ENCODE assay signal across 21 mouse cellular contexts in the genomic region with DNA sequence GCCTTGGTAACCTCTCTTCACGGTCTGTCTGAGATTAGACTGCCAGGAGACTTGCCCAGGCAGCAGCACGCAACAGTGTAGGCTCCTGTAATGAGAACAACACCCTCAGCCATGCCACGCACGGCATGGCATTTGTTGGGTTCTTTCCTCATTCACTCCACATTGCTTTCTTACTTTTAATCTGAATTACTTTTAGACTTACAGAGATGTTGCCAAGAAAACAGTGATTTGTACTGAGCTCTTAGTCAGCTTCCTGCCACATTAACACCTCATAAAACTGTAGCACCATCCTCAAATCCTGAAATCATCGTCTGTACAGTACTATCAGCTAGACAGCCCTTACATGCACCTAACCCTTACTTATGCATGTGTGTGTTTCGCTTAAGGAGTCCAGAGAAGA. TPM values are rescaled to one million over a fixed set of nuclear protein-coding genes. Genes with fewer than 3 reads are reported as not detected.
DNase-seq lines count a peak whose midpoint lies in the region; ATAC-seq and TF ChIP-seq lines count a peak whose summit lies in the region.
"Had no signal": no experiment of that assay in that cellular context is flagged by ENCODE, and none has a peak within 500 bp of the region (broad histone marks: within the 10 kb centered on the region; RNA-seq: fewer than 3 reads in every experiment).

No protein-coding gene starts in this region.

- H3K27me3 ChIP-seq in liver, embryonic 13.5 days, result no peaks in the 10 kb centered on the region
- H3K27me3 ChIP-seq in liver, postnatal 0 days (ENCODE audit: insufficient read depth, low read length), result no peaks in the 10 kb centered on the region
- H3K27me3 ChIP-seq in ES-Bruce4 (ENCODE audit: control insufficient read depth, insufficient read depth, low read length, poor library complexity, severe bottlenecking), result no peaks in the 10 kb centered on the region
- no peaks in the 10 kb centered on the region for H3K27me3 ChIP-seq in Patski
- no peaks in the 10 kb centered on the region for H3K27me3 ChIP-seq in liver, embryonic 16.5 days (ENCODE audit: control insufficient read depth, insufficient read depth, low read depth, low read length)
- no peaks in the 10 kb centered on the region for H3K27me3 ChIP-seq in forebrain, embryonic 12.5 days
- H3K27me3 ChIP-seq: embryonic facial prominence, embryonic 12.5 days; forebrain, embryonic 13.5 days; heart, embryonic 15.5 days; hindbrain, embryonic 13.5 days had no signal

- CTCF ChIA-PET in Patski (lab: Charles Lee), result interaction anchor here (0.9 to 2.0 kb wide), 2 partner anchors 10 to 174 kb away, joined by 3 to 6 read pairs; no protein-coding TSS in a partner anchor

- POLR2A ChIA-PET in Patski (lab: Charles Lee), result interaction anchor here (0.7 kb wide), 1 partner anchor 26 kb away, joined by 3 read pairs; a partner anchor contains a TSS

- H3K4me2 ChIP-seq in liver, embryonic 13.5 days, result no peak overlapping the region
- no peak overlapping the region for H3K4me2 ChIP-seq in liver, postnatal 0 days (ENCODE audit: low read depth, low read length)
- H3K4me2 ChIP-seq in liver, embryonic 16.5 days (ENCODE audit: low read depth, low read length), result no peak overlapping the region
- no peak overlapping the region for H3K4me2 ChIP-seq in forebrain, embryonic 12.5 days
- H3K4me2 ChIP-seq: embryonic facial prominence, embryonic 12.5 days; forebrain, embryonic 13.5 days; heart, embryonic 11.5 days; heart, embryonic 15.5 days; hindbrain, embryonic 13.5 days had no signal

- no peak for ATAC-seq in liver, embryonic 13.5 days (ENCODE audit: low read depth)
- ATAC-seq in liver, postnatal 0 days, result no peak
- ATAC-seq in Patski, result peak; percentile 24
- no peak for ATAC-seq in liver, embryonic 16.5 days (ENCODE audit: low read depth)
- ATAC-seq in forebrain, embryonic 12.5 days (ENCODE audit: low FRiP score), result no peak
- ATAC-seq: forebrain, embryonic 13.5 days; forebrain, postnatal 0 days; hindbrain, postnatal 0 days had no signal

- no peak for DNase-seq in liver, embryonic 13.5 days
- DNase-seq in liver, postnatal 0 days, result no peak
- peak; percentile 31 for DNase-seq in Patski (ENCODE audit: low read depth, low spot score)
- DNase-seq: adrenal gland, postnatal 10 days; cerebellum, adult 11-12 months; cerebellum, adult 9-10 months; cerebellum, postnatal 25 days; forebrain, postnatal 0 days; gastrocnemius, postnatal 36 days; heart, adult 11 months; heart, postnatal 14 days had no signal

- no peak for TF ChIP-seq EP300 in liver, postnatal 0 days (IDR thresholded peaks at IDR 0.05; ENCODE audit: low read depth)
- no peak for TF ChIP-seq EP300 in ES-Bruce4 (IDR thresholded peaks at IDR 0.05; ENCODE audit: insufficient read depth, low read depth, low read length)

- H3K27ac ChIP-seq in liver, embryonic 13.5 days, result peak overlapping the region; percentile 91
- H3K27ac ChIP-seq in liver, postnatal 0 days (ENCODE audit: low read depth), result no peak overlapping the region
- 0 out of 2 replicates have a peak overlapping the region, but pooled peaks have one; percentile 4 for H3K27ac ChIP-seq in ES-Bruce4 (ENCODE audit: insufficient read depth, low read length)
- H3K27ac ChIP-seq in liver, embryonic 16.5 days (ENCODE audit: low read length), result peak overlapping the region; percentile 86
- H3K27ac ChIP-seq in forebrain, embryonic 12.5 days, result no peak overlapping the region
- H3K27ac ChIP-seq: embryonic facial prominence, embryonic 12.5 days; forebrain, embryonic 13.5 days; heart, embryonic 15.5 days; hindbrain, embryonic 13.5 days; hindbrain, postnatal 0 days had no signal

- H3K4me3 ChIP-seq in liver, embryonic 13.5 days (replicated peaks), result no peak overlapping the region
- H3K4me3 ChIP-seq in liver, postnatal 0 days (ENCODE audit: low read depth, low read length), result no peak overlapping the region
- H3K4me3 ChIP-seq in ES-Bruce4 (ENCODE audit: low read depth, low read length), result no peak overlapping the region
- no peak overlapping the region for H3K4me3 ChIP-seq in liver, embryonic 16.5 days (ENCODE audit: low read depth, low read length)
- no peak overlapping the region for H3K4me3 ChIP-seq in forebrain, embryonic 12.5 days (replicated peaks)
- H3K4me3 ChIP-seq: embryonic facial prominence, embryonic 12.5 days; forebrain, embryonic 13.5 days; heart, embryonic 15.5 days; hindbrain, embryonic 13.5 days had no signal

- peaks cover 76% of the 10 kb centered on the region for H3K4me1 ChIP-seq in liver, embryonic 13.5 days (replicated peaks)
- H3K4me1 ChIP-seq in liver, postnatal 0 days (ENCODE audit: insufficient read depth), result peaks cover 13% of the 10 kb centered on the region
- no peaks in the 10 kb centered on the region for H3K4me1 ChIP-seq in ES-Bruce4 (ENCODE audit: control insufficient read depth, insufficient read depth, low read length)
- H3K4me1 ChIP-seq in liver, embryonic 16.5 days (ENCODE audit: control insufficient read depth, low read depth, low read length), result peaks cover 47% of the 10 kb centered on the region
- H3K4me1 ChIP-seq in forebrain, embryonic 12.5 days, result no peaks in the 10 kb centered on the region
- H3K4me1 ChIP-seq: embryonic facial prominence, embryonic 12.5 days; forebrain, embryonic 13.5 days; hindbrain, embryonic 13.5 days had no signal

- TF ChIP-seq CTCF in liver, postnatal 0 days (IDR thresholded peaks at IDR 0.05; ENCODE audit: low read depth), result no peak
- no peak for TF ChIP-seq CTCF in ES-Bruce4 (IDR thresholded peaks at IDR 0.05; ENCODE audit: low read depth, low read length)
- TF ChIP-seq CTCF in Patski (IDR thresholded peaks at IDR 0.05), result no peak

- in situ Hi-C loops in Patski (cut with MboI; ENCODE audit: low pct_unique_long_range_greater_than_20kb), result no loop called here

- 85% methylated on average over 6 of the region's 6 CpGs for WGBS in liver, embryonic 13.5 days (ENCODE audit: insufficient replicate concordance)
- 85% methylated on average over 6 of the region's 6 CpGs for WGBS in liver, postnatal 0 days (ENCODE audit: insufficient replicate concordance)
- 85% methylated on average over 6 of the region's 6 CpGs for WGBS in liver, embryonic 16.5 days (ENCODE audit: insufficient replicate concordance)
- WGBS in forebrain, embryonic 12.5 days, result 92% methylated on average over 6 of the region's 6 CpGs

- peaks cover 95% of the 10 kb centered on the region for H3K36me3 ChIP-seq in liver, embryonic 13.5 days
- H3K36me3 ChIP-seq in liver, postnatal 0 days (replicated peaks; ENCODE audit: insufficient read depth, low read length), result peaks cover 85% of the 10 kb centered on the region
- H3K36me3 ChIP-seq in ES-Bruce4 (ENCODE audit: control insufficient read depth, insufficient read depth, low read length, poor library complexity, severe bottlenecking), result peaks cover 10% of the 10 kb centered on the region; the same call in 1 of the 2 replicates
- peaks cover 61% of the 10 kb centered on the region for H3K36me3 ChIP-seq in liver, embryonic 16.5 days (ENCODE audit: control insufficient read depth, insufficient read depth)
- H3K36me3 ChIP-seq in forebrain, embryonic 12.5 days (replicated peaks), result peaks cover 83% of the 10 kb centered on the region

- no peaks in the 10 kb centered on the region for H3K9me3 ChIP-seq in liver, embryonic 13.5 days (replicated peaks)
- no peaks in the 10 kb centered on the region for H3K9me3 ChIP-seq in liver, postnatal 0 days (ENCODE audit: low read length)
- no peaks in the 10 kb centered on the region for H3K9me3 ChIP-seq in ES-Bruce4 (replicated peaks; ENCODE audit: control insufficient read depth, insufficient read depth, low read length, poor library complexity, severe bottlenecking)
- no peaks in the 10 kb centered on the region for H3K9me3 ChIP-seq in liver, embryonic 16.5 days (replicated peaks; ENCODE audit: control insufficient read depth, low read length)
- H3K9me3 ChIP-seq in forebrain, embryonic 12.5 days, result no peaks in the 10 kb centered on the region
- H3K9me3 ChIP-seq: embryonic facial prominence, embryonic 12.5 days; forebrain, embryonic 13.5 days; G1E; heart, embryonic 15.5 days; hindbrain, embryonic 13.5 days had no signal

- TF ChIP-seq POLR2A in ES-Bruce4 (IDR thresholded peaks at IDR 0.05; ENCODE audit: insufficient read depth, low read length), result no peak

- H3K9ac ChIP-seq in liver, embryonic 13.5 days, result 0 out of 2 replicates have a peak overlapping the region, but pooled peaks have one; percentile 17
- H3K9ac ChIP-seq in liver, postnatal 0 days (replicated peaks), result no peak overlapping the region
- H3K9ac ChIP-seq in ES-Bruce4 (ENCODE audit: low read depth, poor library complexity, severe bottlenecking), result no peak overlapping the region
- H3K9ac ChIP-seq in liver, embryonic 16.5 days (ENCODE audit: low read depth, low read length), result no peak overlapping the region
- no peak overlapping the region for H3K9ac ChIP-seq in forebrain, embryonic 12.5 days
- H3K9ac ChIP-seq: embryonic facial prominence, embryonic 12.5 days; forebrain, embryonic 13.5 days; forebrain, postnatal 0 days; heart, embryonic 15.5 days; hindbrain, embryonic 13.5 days had no signal

RNA-seq across cellular contexts. Expression of a gene that starts 25.9 kb away (rescaled TPM):
- 15.6 and 15.8 TPM in 2 replicates for polyA plus RNA-seq in liver, embryonic 13.5 days (2015; fragmentation: Nextera tagmentation; extraction: Ambion mirVana)
- 13.9 and 14.7 TPM in 2 replicates for polyA plus RNA-seq in liver, postnatal 0 days (2015; fragmentation: Nextera tagmentation; extraction: Ambion mirVana)
- polyA plus RNA-seq in ES-Bruce4 (2011; ENCODE audit: insufficient read depth, insufficient read length, low read depth, missing spikeins) (20.6 and 22.0 TPM in 2 replicates), Patski (2021) (40.0 TPM)
- 4.3 and 5.9 TPM in 2 replicates for polyA plus RNA-seq in liver, embryonic 16.5 days (2015; fragmentation: Nextera tagmentation; extraction: Ambion mirVana)
- 25.1 and 26.3 TPM in 2 replicates for polyA plus RNA-seq in forebrain, embryonic 12.5 days (2016; fragmentation: Nextera tagmentation; extraction: Ambion mirVana)

RNA-seq across cellular contexts. Expression of a gene that starts 33.6 kb away (rescaled TPM):
- polyA plus RNA-seq in liver, embryonic 13.5 days (2015; fragmentation: Nextera tagmentation; extraction: Ambion mirVana), result 16.6 and 18.9 TPM in 2 replicates
- 5.3 and 6.1 TPM in 2 replicates for polyA plus RNA-seq in liver, postnatal 0 days (2015; fragmentation: Nextera tagmentation; extraction: Ambion mirVana)
- polyA plus RNA-seq in ES-Bruce4 (2011; ENCODE audit: insufficient read depth, insufficient read length, low read depth, missing spikeins), result 23.3 and 25.4 TPM in 2 replicates
- 19.7 TPM for polyA plus RNA-seq in Patski (2021)
- polyA plus RNA-seq in liver, embryonic 16.5 days (2015; fragmentation: Nextera tagmentation; extraction: Ambion mirVana), result 9.0 and 9.1 TPM in 2 replicates
- 22.3 and 26.7 TPM in 2 replicates for polyA plus RNA-seq in forebrain, embryonic 12.5 days (2016; fragmentation: Nextera tagmentation; extraction: Ambion mirVana)

RNA-seq across cellular contexts. Expression of a gene that starts 49.0 kb away (rescaled TPM):
- polyA plus RNA-seq in liver, embryonic 13.5 days (2015; fragmentation: Nextera tagmentation; extraction: Ambion mirVana), result 17.5 and 18.6 TPM in 2 replicates
- polyA plus RNA-seq in liver, postnatal 0 days (2015; fragmentation: Nextera tagmentation; extraction: Ambion mirVana), result 20.8 and 23.9 TPM in 2 replicates
- polyA plus RNA-seq in ES-Bruce4 (2011; ENCODE audit: insufficient read depth, insufficient read length, low read depth, missing spikeins) (16.6 and 23.8 TPM in 2 replicates), Patski (2021) (88.8 TPM)
- 21.0 and 21.7 TPM in 2 replicates for polyA plus RNA-seq in liver, embryonic 16.5 days (2015; fragmentation: Nextera tagmentation; extraction: Ambion mirVana)
- 17.4 and 23.9 TPM in 2 replicates for polyA plus RNA-seq in forebrain, embryonic 12.5 days (2016; fragmentation: Nextera tagmentation; extraction: Ambion mirVana)

Comparison
In these comparisons a context has a peak if more than half of its experiments do, and no peak if none do; other contexts are left out.
1. H3K27ac ChIP-seq: peak in liver, embryonic 13.5 days (single experiment), ES-Bruce4 (single experiment) and liver, embryonic 16.5 days (single experiment); none in liver, postnatal 0 days (single experiment) and forebrain, embryonic 12.5 days (single experiment).